Comparison of ENCODE assay signal across 11 mouse cellular contexts in the genomic region with DNA sequence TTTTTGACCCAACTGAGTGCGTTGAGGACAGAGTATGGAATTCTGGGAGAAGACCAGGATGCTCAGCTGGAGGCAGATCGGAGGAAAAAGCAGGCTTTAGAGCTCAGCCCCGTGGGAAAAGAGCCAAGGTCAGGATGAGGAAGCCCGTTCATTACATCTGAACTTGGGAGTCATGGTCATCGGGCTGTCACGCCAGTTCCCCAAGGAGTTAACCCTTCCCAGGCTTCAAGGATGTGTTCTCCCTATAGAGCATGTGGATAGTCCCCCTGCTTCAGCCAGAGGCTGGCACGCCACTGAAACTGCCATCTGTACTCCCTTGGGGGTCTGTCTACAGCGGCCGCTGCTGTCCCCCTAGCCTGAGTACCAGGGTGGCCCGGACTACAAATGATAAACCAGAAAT. TPM values are rescaled to one million over a fixed set of nuclear protein-coding genes. Genes with fewer than 3 reads are reported as not detected.
A peak's percentile ranks its signal among the peaks of the same experiment; 100 is the strongest.
DNase-seq lines count a peak whose midpoint lies in the region; ATAC-seq and TF ChIP-seq lines count a peak whose summit lies in the region.
"Had no signal": no experiment of that assay in that cellular context is flagged by ENCODE, and none has a peak within 500 bp of the region (broad histone marks: within the 10 kb centered on the region; RNA-seq: fewer than 3 reads in every experiment).

No protein-coding gene starts in this region.

- H3K4me3 ChIP-seq in cerebellum, adult 2 months (replicated peaks; ENCODE audit: insufficient read depth, low read depth, low read length): no peak overlapping the region
- H3K4me3 ChIP-seq in liver, embryonic 12.5 days: no peak overlapping the region
- no peak overlapping the region for H3K4me3 ChIP-seq in liver, embryonic 11.5 days (ENCODE audit: low read depth, low read length)

- no peak for TF ChIP-seq POLR2A in cerebellum, adult 2 months (IDR thresholded peaks at IDR 0.05; ENCODE audit: borderline replicate concordance, insufficient read depth, low read length)

- H3K4me1 ChIP-seq in cerebellum, adult 2 months (ENCODE audit: control insufficient read depth, insufficient read depth, low read length): peaks cover 60% of the 10 kb centered on the region
- peaks cover 75% of the 10 kb centered on the region for H3K4me1 ChIP-seq in liver, embryonic 12.5 days
- H3K4me1 ChIP-seq in liver, embryonic 11.5 days (replicated peaks; ENCODE audit: control insufficient read depth, insufficient read depth, low read length): peaks cover 22% of the 10 kb centered on the region

- no peak overlapping the region for H3K9ac ChIP-seq in liver, embryonic 12.5 days
- H3K9ac ChIP-seq in liver, embryonic 11.5 days (ENCODE audit: low read depth, low read length): no peak overlapping the region

- H3K27me3 ChIP-seq in cerebellum, adult 2 months (ENCODE audit: control insufficient read depth, insufficient read depth, low read length): no peaks in the 10 kb centered on the region
- H3K27me3 ChIP-seq in liver, embryonic 12.5 days (replicated peaks): peaks cover 22% of the 10 kb centered on the region
- H3K27me3 ChIP-seq in liver, embryonic 11.5 days (replicated peaks; ENCODE audit: control insufficient read depth, insufficient read depth, low read length): no peaks in the 10 kb centered on the region

- H3K9me3 ChIP-seq in liver, embryonic 12.5 days (replicated peaks): no peaks in the 10 kb centered on the region
- H3K9me3 ChIP-seq in liver, embryonic 11.5 days (ENCODE audit: control insufficient read depth, low read length): no peaks in the 10 kb centered on the region

- TF ChIP-seq CTCF in cerebellum, adult 2 months (IDR thresholded peaks at IDR 0.05; ENCODE audit: borderline replicate concordance, insufficient read depth, low read depth, low read length): no peak

- ATAC-seq in liver, embryonic 12.5 days: no peak
- no peak for ATAC-seq in liver, embryonic 11.5 days (replicated peaks; ENCODE audit: low FRiP score)
- ATAC-seq in erythroblast, adult 5-6 weeks (replicated peaks; ENCODE audit: low FRiP score, poor library complexity, severe bottlenecking): no peak
- ATAC-seq: forebrain, embryonic 16.5 days; intestine, embryonic 16.5 days had no signal

- DNase-seq in cerebellum, adult 2 months: peak; percentile 37 to 40
- no peak for DNase-seq in cerebellum, adult 18-20 months
- DNase-seq in liver, embryonic 11.5 days (ENCODE audit: low spot score): no peak
- peak; percentile 53 for DNase-seq in brain, adult 2 months (ENCODE audit: low read depth, low spot score)
- peak; percentile 55 to 69 for DNase-seq in kidney, postnatal 36 days
- no peak for DNase-seq in ovary, postnatal 14 days (ENCODE audit: low spot score)

- peak overlapping the region; percentile 56 for H3K27ac ChIP-seq in cerebellum, adult 2 months (ENCODE audit: insufficient read depth, low read length)
- 0 out of 2 replicates have a peak overlapping the region, but pooled peaks have one; percentile 10 for H3K27ac ChIP-seq in liver, embryonic 12.5 days
- no peak overlapping the region for H3K27ac ChIP-seq in liver, embryonic 11.5 days (ENCODE audit: low read depth, low read length)

- H3K4me2 ChIP-seq in liver, embryonic 12.5 days: no peak overlapping the region
- H3K4me2 ChIP-seq in liver, embryonic 11.5 days: no peak overlapping the region

- WGBS in cerebellum, adult 2 months: 16% methylated on average over 10 of the region's 10 CpGs
- 53% methylated on average over 10 of the region's 10 CpGs for WGBS in liver, embryonic 12.5 days (ENCODE audit: insufficient replicate concordance)
- 63% methylated on average over 10 of the region's 10 CpGs for WGBS in liver, embryonic 11.5 days

- H3K36me3 ChIP-seq in liver, embryonic 12.5 days: no peaks in the 10 kb centered on the region
- no peaks in the 10 kb centered on the region for H3K36me3 ChIP-seq in liver, embryonic 11.5 days (ENCODE audit: control insufficient read depth, insufficient read depth, low read length)

RNA-seq across cellular contexts. Expression of a gene that starts 5.1 kb away (rescaled TPM):
- 81.2 and 92.5 TPM in 2 replicates for polyA plus RNA-seq in cerebellum, adult 2 months (2012; rRNA removed)
- polyA plus RNA-seq in liver, embryonic 12.5 days (2016; fragmentation: Nextera tagmentation; extraction: Ambion mirVana): 5.6 and 6.1 TPM in 2 replicates
- 7.1 and 7.4 TPM in 2 replicates for polyA plus RNA-seq in liver, embryonic 11.5 days (2014; fragmentation: Nextera tagmentation; extraction: Ambion mirVana)
- total RNA-seq in erythroblast, adult 5-6 weeks (2015; ENCODE audit: low replicate concordance): 0.58 and 0.63 TPM in 2 replicates
- total RNA-seq in erythroblast, adult 5-6 weeks (2017; ENCODE audit: low replicate concordance): 0.77 and 1.8 TPM in 2 replicates

RNA-seq across cellular contexts. Expression of a gene that starts 12.0 kb away (rescaled TPM):
- polyA plus RNA-seq in cerebellum, adult 2 months (2012; rRNA removed): 1,362 and 1,509 TPM in 2 replicates
- 1,173 and 1,181 TPM in 2 replicates for polyA plus RNA-seq in liver, embryonic 12.5 days (2016; fragmentation: Nextera tagmentation; extraction: Ambion mirVana)
- polyA plus RNA-seq in liver, embryonic 11.5 days (2014; fragmentation: Nextera tagmentation; extraction: Ambion mirVana): 1,440 and 1,641 TPM in 2 replicates
- total RNA-seq in erythroblast, adult 5-6 weeks (2015; ENCODE audit: low replicate concordance): 178 and 282 TPM in 2 replicates
- total RNA-seq in erythroblast, adult 5-6 weeks (2017; ENCODE audit: low replicate concordance): 361 and 369 TPM in 2 replicates

RNA-seq across cellular contexts. Expression of a gene that starts 46.9 kb away (rescaled TPM):
- 3.9 and 5.0 TPM in 2 replicates for polyA plus RNA-seq in cerebellum, adult 2 months (2012; rRNA removed)
- 0.05 TPM in 1 of 2 replicates, not detected in the other for polyA plus RNA-seq in liver, embryonic 12.5 days (2016; fragmentation: Nextera tagmentation; extraction: Ambion mirVana)
- not detected in 2 replicates for polyA plus RNA-seq in liver, embryonic 11.5 days (2014; fragmentation: Nextera tagmentation; extraction: Ambion mirVana)
- not detected in 2 replicates for total RNA-seq in erythroblast, adult 5-6 weeks (2015; ENCODE audit: low replicate concordance)
- not detected in 2 replicates for total RNA-seq in erythroblast, adult 5-6 weeks (2017; ENCODE audit: low replicate concordance)
- total RNA-seq: granulocyte monocyte progenitor cell, adult 5-6 weeks had no signal

Comparison
In these comparisons a context has a peak if more than half of its experiments do, and no peak if none do; other contexts are left out.
1. DNase-seq: peak in cerebellum, adult 2 months (2 of 2), brain, adult 2 months (single experiment) and kidney, postnatal 36 days (2 of 2); none in cerebellum, adult 18-20 months (0 of 2), liver, embryonic 11.5 days (single experiment) and ovary, postnatal 14 days (single experiment).